Mouse (Mus musculus): ENCODE measurements at regions not wholly inside any gene's neighbourhood (a gene's known extent, or its start where the extent isn't known, plus 50 kb on each side); places are given as distances from the start of the nearest gene placed in this dataset.
"Not testable (repeated sequence)": the region's sequence is repeated elsewhere in the genome, so short reads cannot be mapped to it uniquely, and the experiment has no call there.

DNA sequence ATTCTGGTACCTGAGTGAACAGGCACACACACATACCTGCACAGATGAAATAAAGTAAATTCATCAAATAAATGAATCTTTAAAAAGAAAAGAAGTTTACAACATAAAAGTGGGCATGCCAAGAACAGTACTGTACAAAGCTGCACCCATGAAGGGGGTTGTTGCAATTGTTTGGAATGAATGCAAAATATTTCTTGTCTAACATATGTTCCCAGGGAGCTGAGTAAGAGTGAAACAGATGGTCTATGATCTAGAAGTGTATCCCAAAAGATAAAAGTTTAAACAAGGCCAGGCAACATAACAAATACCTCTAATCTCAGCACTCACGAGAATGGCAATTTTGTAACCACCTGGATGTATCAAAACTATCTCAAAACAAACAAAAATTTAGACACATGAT, 1685.5 kb upstream of the Dsel start:
- no peak for DNase-seq
- intact Hi-C loops (cut with DNase I): no loop called here

DNA sequence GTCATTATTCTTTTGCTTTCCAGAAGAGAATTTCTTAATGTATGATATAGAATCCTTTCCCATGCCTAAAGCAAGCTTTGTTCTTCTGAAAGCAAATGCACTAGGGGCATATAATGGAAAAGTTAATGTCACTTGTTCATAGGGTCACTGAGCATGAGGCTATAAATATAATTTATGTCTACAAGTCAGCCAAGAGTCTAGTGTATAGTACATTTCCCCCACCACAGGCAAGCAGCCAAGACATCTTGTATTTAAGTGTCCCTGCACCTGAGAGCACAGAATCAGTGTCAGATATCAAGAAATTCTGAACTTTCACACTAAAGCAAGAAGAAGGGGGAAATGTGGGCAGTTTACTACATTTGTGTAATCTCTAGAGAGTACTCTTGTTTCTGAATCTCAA, 1675.3 kb upstream of the Dsel start:
- DNase-seq: no peak
- intact Hi-C loops (cut with DNase I): no loop called here

DNA sequence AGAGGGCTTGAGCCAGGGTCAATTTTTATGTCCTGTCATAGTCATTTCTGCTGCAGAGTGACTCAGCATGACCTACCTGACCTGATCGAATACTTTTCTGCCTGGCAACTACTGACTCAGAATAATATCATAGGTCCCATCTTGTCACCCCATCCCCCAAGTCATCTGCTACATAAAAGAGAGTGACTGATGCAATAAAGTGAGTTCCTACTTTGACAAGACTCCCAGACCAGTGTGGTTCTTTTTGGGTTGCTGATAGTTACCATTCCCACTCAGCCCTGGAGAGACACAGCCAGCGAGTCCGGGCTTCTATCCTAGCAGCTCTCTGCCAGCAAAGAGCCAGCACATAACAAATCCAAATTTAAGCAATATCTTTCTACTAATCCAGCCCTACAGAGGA, 1665.8 kb upstream of the Dsel start:
- no peak for DNase-seq
- intact Hi-C loops (cut with DNase I): no loop called here

DNA sequence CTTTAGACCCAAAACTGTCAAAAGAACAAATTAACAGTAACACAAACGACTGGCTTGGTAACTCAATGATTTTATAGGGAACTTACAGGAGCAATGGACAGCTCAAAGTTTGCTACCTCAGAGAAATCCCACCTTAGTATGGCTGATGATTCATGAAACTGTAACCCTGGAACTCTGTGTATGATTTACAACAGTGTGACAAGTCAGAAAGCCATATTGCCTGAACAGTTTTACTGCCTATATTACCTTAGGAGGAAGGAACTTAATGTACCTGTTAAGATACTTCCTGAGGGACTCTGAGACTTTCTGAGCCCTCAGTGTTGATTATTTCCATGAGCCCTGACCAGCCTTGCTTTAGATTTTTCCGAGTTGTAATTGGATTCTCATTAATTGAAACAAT, 1631.3 kb upstream of the Dsel start:
- intact Hi-C loops (cut with DNase I): no loop called here
- no peak for DNase-seq

DNA sequence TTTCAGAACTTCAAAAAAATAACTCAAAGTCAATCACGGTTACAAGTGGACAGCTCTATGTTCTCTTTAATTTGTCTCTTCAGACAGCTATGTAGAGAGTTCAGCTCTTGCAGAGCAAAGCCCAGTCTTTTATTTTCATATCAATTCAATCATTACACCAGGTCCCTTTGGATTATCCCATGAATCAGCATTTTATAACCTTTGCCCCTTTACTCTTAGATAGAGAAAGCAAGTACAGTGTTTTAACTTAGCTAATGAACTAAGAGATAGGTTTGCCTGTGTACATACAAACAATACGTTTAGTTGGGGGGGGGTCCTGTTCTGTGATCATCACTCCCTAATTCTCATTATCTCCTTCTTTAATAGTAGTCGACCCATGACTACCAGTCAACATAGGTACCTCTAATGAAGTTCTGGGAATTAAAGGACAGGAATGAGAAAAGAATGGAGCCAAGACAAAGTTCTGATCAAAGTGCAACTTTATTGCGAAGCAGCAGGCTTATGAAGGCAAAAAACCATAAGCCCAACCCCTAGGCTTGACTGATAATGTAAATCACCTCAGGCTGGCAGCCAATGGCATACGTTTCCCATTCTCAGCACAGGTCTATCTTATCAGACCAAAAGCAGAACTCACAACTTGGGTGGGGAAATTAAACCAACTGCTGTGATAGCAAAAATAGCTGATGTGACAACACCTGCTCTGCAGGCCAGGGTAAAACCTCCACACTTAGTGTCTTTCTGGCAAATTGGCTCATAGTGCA, 1625.7 kb upstream of the Dsel start:
- intact Hi-C loops (cut with DNase I): no loop called here
- no peak for DNase-seq

DNA sequence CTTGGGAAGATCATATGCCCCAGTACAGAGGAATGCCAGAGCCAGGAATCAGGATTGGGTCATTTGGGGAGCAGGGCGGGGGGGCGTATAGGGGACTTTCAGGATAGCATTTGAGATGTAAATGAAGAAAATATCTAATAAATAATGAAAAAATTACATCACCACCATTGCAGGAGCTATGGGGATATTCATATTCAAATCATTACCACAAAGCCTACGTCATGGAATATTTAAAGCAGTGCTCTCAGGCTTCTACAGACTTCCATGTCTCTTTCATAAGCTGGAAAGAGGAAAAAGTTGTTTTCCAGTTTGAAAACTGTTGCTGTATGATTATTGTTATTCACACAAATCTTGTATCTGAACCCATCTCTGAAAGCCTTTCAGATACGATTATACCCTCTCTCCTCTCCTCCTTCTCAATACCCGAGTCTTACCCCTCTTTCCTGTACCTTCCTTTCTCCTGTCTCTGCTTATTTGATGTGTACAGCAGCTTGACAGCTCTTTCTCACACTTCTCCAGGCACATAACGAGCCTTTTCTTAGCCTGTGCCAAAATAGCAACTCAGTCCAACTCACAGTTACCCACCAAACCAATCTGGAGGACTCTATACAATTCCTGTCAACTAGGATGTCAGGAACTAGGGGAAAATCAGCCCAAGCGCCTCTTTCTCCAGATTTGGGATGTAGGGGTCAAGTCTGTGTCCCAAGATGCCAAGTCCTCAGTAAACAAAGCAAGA, 1592.0 kb upstream of the Dsel start:
- intact Hi-C loops (cut with DNase I): no loop called here
- no peak for DNase-seq

DNA sequence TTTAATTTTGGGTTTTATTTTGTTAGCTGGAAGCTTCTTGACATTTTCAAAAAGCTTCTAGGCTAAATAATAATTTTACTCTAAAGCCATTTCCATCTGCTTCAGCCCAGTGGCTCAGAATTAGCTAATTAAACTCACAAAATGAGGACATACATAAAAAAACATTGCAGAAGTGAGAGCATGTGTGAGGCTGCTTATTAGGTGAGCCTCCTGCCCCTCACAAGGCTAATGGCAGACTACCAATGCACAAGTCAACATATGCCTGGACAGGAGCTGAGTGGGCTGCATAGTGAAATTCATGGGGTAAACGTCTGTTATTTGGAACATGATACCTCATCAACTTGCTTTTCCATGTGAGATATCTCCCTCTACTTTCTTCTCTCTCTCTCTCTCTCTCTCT, 1569.0 kb upstream of the Dsel start:
- no peak for DNase-seq

DNA sequence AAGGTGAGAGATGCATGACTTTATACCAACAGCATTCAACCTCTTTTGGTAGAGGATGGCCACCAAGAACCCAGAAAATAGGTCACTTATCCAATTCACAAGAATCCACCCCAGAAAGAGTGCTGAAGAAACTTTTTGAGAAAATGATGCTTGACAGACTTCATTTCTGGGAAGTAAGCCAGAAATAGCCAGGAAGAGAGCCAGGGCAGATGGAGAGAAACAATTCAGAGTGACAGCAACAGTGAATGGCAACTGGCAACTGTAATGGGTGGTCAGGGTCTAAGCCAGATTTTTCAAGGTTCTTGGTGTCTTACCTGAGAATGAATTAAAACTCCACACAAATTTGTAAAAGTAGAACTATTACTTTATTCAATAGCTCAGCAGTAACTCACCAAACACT, 1566.5 kb upstream of the Dsel start:
- intact Hi-C loops (cut with DNase I): no loop called here
- DNase-seq: peak in 1 of 2 experiments; percentile 8

More for the DNA sequence above, 1569.0 kb upstream of the Dsel start:
- intact Hi-C loops (cut with DNase I): no loop called here

DNA sequence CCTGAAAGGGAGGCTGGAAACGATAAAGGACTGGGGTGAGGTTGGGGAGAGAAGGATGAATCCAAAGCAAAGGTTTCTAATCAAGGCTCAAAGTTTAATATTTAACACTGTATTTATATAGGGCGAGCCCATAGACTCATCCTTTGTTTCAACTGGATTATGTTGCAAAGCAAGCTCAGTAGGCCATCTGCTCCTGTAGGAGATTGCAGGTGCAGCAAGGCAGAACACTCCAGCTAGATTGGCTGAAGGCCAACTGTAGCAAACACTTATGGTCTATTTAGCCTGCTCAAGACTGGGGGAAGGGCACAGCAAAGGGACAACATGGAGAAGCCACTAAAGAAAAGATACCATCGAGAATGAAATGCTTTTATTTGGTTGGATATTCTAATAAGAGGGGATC, 1548.1 kb upstream of the Dsel start:
- intact Hi-C loops (cut with DNase I): no loop called here
- DNase-seq: no peak

DNA sequence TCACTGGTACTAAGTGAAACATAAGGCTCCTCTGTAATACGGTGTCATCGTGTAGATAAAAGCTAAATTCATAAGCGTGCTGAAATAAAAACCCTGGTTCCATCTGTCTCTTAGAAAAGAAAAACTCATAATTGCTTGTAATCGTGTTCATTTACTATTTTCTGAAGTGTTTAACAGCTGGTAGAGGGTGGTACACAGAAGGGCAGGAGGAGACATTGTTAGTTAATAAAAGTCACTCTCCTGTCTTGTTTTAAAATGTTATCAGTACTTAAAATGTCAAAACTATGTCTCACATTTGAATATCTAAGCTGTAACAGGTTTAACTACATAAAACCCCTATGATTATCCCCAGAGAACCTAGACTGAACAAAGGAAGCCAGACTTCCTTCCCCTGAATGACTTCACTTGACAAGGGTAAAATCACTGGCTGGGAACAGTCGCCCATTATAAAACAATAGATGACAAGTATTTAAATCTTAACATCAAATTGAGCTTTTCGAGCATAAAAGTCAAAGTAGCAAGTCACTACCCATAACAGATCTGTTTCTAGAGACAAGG, 1530.6 kb upstream of the Dsel start:
- intact Hi-C loops (cut with DNase I): no loop called here
- no peak for DNase-seq

DNA sequence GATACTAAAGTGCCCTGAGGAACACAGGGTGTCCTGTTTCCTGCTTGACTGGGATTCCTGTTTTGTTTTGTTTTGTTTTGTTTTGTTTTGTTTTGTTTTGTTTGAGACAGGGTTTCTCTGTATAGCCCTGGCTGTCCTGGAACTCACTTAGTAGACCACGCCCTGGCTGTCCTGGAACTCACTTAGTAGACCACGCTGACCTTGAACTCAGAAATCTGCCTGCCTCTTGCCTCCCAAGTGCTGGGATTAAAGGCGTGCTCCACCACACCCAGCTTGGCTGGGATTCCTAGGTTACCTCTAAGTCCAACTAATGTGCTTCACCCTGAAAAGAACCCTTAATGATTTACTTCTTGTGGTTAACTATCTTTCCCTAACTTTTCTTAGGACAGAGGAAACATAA, 1529.6 kb upstream of the Dsel start:
- intact Hi-C loops (cut with DNase I); DNase-seq: not testable (repeated sequence)

DNA sequence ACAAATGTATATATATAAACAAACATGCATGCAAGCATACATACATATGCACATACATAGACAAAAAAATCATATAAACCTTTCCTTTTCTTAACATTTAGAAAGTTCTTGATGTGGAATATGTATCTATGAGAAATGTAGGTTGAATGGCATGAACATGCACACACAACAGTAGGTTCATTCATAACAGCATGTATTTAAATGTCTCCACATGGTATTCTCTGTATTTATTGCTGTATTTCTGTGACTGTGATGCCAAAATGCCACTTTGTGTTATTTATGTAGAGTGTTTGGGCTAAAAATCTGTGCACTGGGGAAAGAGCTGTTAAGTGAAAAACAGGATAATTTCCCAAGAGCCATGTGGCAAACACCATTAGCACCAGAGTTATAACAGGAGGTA, 1528.2 kb upstream of the Dsel start:
- intact Hi-C loops (cut with DNase I): no loop called here
- no peak for DNase-seq

DNA sequence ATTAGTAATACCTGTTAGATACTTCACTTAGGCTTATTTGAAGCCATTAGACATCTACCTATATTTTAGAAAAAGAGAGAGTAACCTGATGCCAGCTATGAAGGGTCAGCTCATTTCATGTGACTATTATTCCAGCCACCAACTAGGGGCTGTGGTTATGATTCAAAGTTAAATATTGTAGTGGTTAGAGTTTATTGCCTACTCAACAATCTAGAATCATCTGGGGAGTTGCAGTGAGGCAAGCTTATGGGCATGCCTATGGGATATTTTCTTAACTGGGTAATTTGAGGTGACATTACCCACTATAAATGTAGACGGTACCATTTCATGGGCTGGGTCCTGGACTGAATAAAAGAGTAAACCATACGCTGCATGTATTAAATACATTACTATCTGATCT, 1525.2 kb upstream of the Dsel start:
- intact Hi-C loops (cut with DNase I): no loop called here
- DNase-seq: no peak

DNA sequence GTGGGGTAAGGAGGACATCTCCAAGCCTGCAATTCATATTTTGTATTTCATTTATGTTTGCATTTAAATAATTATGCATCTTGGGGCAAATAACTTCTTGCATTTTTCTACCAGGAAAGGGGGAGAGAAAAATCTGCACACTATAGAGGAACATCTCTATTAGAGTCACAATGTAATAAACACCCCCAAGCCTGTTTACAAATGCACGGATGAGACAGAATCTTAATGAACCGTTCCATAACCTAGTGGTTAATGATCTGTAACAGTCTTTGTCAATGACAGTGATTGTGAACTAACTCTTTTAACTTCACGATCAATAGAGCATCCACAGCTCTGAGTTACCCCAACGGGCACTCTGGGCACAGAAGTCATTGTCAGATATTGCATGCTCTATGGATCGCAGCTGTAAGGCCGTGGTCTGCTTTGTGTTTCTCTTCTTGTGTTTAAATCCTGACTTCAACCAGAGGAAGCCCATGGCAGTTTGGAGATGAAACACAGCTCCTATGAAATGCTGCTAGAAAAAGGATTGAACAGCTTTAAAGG, 1520.2 kb upstream of the Dsel start:
- DNase-seq: no peak
- intact Hi-C loops (cut with DNase I): no loop called here

DNA sequence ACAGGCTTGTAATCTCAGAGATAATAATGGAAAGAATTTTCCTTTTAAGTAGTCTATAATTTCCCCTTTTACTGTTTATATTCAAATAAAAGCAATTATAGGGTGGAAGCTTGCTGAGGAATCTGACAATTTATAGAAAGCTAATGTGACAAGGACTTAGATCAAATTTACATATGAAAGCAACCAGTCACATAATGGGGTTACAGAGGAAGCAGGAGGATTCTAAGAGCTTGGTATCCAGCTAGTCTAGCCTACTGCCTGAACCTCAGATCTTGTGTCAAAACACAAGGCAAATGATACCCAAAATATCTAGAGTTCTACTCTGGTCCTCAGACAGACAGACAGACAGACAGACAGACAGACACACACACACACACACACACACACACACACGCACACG, 1519.0 kb upstream of the Dsel start:
- no peak for DNase-seq
- intact Hi-C loops (cut with DNase I): no loop called here

DNA sequence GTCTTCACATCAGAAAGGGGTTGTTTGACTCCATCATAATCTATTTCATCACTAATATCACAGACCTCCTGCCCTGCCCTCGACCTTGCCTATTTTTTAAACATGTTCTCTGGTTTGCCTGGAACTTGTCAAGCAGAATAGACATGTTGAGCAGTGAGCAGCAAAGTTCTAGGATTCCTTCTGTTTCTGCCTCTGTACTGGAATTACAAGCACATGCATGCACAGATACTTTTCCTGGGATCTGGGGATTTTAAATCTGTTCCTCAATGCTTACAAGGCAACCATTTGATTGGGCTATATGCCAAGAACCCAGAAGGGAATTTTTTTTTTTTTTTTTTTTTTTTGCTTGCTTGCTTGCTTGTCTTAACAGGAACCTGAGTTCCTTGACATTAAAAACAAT, 1508.0 kb upstream of the Dsel start:
- intact Hi-C loops (cut with DNase I): no loop called here
- DNase-seq: no peak

DNA sequence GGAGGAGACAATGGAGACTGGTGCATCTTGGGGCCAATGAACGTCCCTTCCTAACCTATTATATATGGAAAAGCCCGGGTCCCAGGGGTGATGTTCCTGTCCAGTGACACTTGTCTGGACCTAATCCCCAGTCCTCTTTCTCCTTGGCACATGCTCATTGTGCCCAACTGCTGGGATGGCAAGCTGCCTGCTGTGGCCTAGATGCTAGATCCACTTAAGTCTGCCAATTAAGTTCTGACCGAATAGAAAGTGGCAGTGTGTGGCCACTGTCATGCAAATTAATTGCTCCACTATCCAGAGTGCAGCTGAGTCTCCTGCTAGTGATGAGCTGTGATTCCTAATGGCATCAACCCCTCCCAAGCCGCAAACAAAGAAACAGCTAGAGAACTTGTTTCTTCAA, 1493.5 kb upstream of the Dsel start:
- intact Hi-C loops (cut with DNase I): no loop called here
- DNase-seq: no peak

DNA sequence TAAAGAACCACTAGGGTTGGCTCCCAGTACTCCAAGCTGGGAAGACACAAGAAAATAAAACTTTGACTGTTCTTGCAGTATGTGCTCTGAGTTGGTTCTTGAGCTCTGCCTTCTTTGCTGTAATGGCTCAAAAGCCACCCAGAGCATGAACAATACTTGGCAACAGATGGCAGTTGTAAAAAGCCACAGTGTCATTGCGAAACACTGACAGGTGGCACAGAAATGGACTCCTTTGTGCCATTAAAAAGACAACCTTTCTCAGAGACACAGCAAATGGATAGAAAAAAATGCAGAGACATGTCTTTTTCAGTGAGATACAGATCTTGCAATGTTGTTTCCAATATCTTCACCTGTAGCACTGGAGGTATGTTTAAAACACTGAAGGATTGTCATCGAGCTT, 1443.3 kb upstream of the Dsel start:
- no peak for DNase-seq
- intact Hi-C loops (cut with DNase I): no loop called here

DNA sequence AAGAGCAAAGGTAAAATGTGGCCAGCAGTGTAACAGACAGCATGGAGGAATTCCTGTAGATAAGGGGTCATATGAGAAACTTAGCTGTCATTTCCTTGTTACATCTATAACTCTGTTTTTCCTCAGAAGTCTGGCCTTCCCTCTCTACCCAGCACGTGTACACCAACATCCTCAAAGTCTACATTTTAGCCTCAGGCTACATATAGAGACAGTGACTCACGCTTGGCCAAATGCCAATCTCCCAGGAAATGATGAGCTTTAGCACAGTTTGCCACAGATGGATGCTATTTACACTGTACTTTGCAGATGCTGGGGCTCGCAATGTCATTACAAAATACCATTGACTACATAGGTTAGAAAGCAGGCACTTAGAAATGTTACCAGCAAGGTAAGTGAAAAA, 1433.1 kb upstream of the Dsel start:
- no peak for DNase-seq
- intact Hi-C loops (cut with DNase I): no loop called here

DNA sequence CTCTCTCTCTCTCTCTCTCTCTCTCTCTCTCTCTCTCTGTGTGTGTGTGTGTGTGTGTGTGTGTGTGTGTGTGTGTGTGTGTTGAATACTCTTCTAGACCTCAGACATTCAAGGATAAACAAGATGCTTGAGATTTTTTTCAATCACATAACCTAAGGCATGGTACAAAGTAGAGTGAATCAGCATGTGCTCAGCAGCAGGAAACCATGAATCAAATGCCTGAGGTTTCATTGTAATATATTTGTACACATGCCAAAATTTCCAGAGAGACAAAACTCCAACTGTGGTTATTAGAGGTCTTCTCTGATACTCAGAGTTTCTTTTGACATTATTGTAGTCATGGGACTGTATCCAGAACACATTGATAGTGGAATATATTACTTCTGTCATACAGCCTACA, 1423.5 kb upstream of the Dsel start:
- no peak for DNase-seq
- intact Hi-C loops (cut with DNase I): no loop called here

DNA sequence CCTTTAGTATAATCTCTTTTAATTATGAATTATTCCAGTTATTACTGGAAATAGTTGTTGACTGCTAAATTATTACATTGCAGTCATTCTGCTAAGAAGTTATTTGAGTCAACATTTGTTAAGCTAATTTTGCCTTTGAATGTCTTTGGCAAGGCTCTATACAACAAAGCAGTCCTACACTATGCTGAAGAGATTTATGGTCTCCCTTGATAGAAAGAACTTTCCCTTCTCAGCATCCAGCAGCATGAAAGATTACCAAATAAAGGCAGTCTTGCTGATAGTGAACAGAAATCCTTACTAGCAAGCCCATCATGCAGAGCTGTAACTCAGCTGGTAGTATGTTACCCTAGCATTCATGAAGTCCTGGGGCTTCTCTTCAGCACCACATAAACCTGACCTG, 1419.4 kb upstream of the Dsel start:
- intact Hi-C loops (cut with DNase I): no loop called here
- DNase-seq: no peak

DNA sequence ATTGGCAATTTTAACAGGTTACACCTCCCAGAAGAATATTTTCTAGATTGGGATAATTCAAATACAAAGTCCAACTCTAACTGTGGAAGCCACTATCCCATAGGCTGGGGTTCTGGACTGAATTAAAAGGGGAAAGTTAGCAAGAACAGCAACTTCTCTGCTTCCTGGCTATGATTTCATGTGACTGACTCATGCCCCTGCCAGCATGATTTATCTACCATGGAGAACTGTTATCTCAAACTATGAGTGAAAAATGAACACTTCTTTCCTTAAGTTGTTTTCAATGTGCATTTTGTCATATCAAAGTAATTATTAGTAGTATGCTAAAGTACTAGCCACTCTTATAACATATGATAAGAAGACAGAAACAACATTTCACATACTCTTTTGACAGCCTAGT, 1394.7 kb upstream of the Dsel start:
- intact Hi-C loops (cut with DNase I): no loop called here
- no peak for DNase-seq

Measured in heart, postnatal 14 days (tissue).